Mouse (Mus musculus) layer of hippocampus, postnatal 10 days (tissue): ENCODE data around the gene Gmeb2. TPM values are rescaled to one million over a fixed set of nuclear protein-coding genes. Genes with fewer than 3 reads are reported as not detected.

ENCODE experiments used
- DNase-seq, 2 experiments: peaks; one replicate each; pipeline ENCODE4 v3.0.0; 2021; ENCODE audit warnings: low spot score in 2 of 2
- total RNA-seq, 2 experiments: library from RNA; stranded (reverse); gene quantifications; 2 replicates each; pipeline ENCODE4 v1.2.3; 2021

The Gmeb2 gene
- total RNA-seq, 2 experiments from 2014 or later: 17.5 to 18.6 TPM

GRCm38 (mm10) chr2:181276766-181277165 lies 11.1 kb downstream of the Gmeb2 start:
- DNase-seq: no peak

- no peak for DNase-seq
These were observed 13.2 kb downstream of the Gmeb2 start for GRCm38 (mm10) chr2:181274639-181275038.

GRCm38 (mm10) chr2:181273829-181274228 lies 14.0 kb downstream of the Gmeb2 start:
- no peak for DNase-seq

- DNase-seq: no peak
These were observed 15.7 kb downstream of the Gmeb2 start for GRCm38 (mm10) chr2:181272092-181272491.

- no peak for DNase-seq
These were observed 21.0 kb downstream of the Gmeb2 start for GRCm38 (mm10) chr2:181266839-181267238.

DNA sequence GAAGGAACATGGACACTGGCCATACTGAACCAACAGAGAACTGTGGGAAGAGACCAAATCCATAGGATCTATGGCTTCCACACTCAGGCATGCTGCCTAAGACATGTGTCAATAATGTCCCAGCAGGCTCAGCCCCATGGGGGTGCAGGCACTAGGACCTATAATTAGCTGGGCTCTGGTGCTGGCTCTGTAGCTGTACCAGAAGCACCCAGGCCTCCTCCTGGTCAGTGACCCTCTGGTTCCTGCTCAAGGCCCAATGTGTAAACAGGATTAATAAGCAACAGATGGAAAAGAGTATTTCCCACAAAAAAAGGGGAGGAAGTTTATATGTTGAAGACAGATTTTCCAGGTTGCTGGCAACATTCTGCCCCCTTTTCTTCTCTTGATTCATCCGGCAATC lies 34.6 kb downstream of the Gmeb2 start:
- no peak for DNase-seq

GRCm38 (mm10) chr2:181251841-181252240 lies 36.0 kb downstream of the Gmeb2 start:
- DNase-seq: no peak

DNA sequence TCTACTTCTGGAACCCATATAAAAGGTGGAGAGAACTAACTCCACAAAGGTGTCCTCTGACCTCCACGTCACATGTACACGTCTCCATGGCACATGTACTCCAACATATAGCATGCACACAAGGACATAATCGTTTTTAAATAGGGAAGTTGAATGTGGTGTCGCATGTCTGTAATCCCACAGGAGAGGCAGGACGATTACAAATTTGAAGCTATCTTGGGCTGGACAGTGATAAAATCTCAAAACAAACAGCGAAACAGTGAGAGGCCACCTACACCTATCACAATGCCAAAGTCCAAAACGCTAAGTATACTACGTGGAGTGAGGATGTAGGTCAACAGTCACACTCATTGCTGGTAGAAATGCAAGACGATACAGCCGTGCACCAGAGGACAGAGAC lies 38.6 kb downstream of the Gmeb2 start:
- no peak for DNase-seq

GRCm38 (mm10) chr2:181245031-181245430 lies 42.8 kb downstream of the Gmeb2 start:
- no peak for DNase-seq

DNA sequence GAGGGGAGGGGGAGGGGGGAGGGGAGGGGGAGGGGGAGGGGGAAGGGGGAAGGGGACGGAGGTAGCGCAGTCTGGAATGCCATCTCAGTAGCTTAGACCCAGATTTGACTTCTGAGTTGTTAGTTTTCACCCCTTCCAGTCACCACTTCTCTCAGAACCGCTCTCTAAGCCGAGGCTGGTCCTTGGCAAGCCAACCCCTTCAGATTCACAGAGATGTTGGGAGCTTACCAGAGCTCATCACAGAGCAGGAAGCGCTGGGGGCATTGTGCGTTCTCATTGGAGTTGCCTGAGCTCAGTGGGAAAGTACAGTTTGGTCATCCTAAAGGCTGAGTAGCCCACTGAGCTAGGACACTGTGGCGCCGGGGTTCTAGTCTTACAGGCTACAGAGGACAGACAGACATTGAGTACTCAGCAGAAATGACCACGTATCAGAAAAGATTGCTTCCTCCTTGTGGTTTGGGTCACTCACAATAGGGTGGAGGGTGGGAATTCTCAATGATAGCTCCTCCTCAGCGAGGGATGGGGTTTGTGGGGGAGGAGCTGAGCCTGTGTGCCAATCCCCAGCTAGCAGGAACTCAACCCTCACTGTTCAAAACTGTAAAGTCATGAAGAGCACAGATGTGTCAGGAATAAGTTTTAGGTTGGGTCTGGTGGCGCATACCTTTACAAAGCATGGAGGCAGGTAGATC lies 44.0 kb downstream of the Gmeb2 start:
- no peak for DNase-seq

DNA sequence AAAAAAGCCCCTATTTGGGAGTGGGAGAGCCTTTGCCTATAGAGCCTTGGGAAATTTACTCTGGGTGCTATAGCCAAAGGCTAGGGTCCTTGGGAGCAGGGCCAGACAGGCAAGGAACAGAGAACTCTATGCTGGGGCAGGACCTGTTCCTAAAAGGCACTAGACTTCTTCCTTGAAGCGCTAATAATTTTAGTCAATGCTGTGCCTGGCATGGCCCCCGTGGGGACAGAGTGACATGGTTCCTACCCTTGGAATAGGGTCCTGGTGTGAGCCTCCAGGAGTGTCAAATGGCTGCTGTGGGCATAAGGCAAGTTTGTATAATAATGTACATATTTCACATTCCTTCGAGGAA lies 45.5 kb downstream of the Gmeb2 start:
- no peak for DNase-seq

DNA sequence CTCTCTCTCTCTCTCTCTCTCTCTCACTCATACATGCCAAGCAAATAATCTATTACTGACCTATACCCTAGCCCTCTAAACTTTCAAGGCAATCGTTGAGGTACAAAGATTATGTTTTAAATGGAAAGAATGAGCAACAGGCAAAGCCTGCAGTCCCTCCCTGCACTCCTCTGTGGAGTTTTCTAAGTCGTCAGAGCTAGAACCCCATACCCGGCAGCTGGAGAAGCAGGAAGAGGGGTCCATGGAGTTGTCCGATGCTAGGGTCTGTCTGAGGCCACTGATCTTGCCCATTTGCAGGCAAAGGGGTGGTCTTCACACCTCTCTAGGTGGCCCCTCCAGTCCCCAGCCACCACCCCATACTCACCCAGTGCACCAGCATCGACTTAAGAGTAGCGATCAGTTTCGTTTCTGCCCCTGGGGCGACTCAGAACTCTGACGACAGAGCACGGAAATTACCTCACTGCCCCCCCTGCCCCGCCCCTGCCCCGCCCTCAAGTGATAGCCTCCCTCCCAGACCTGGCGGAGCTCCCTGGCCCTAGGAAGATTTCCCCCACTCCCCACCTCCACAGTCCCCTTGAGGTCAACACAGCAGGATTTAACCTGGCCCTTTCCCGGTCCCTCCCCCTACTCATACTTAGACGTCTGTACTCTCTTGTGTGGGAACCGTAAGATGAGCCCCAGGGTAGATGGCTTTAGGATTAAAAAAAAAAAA lies 46.1 kb downstream of the Gmeb2 start, which contains the start of gene Helz2:
TSS of gene Helz2 (minus strand) at position 426 of the 712 bp plus-strand sequence.
- no peak for DNase-seq

DNA sequence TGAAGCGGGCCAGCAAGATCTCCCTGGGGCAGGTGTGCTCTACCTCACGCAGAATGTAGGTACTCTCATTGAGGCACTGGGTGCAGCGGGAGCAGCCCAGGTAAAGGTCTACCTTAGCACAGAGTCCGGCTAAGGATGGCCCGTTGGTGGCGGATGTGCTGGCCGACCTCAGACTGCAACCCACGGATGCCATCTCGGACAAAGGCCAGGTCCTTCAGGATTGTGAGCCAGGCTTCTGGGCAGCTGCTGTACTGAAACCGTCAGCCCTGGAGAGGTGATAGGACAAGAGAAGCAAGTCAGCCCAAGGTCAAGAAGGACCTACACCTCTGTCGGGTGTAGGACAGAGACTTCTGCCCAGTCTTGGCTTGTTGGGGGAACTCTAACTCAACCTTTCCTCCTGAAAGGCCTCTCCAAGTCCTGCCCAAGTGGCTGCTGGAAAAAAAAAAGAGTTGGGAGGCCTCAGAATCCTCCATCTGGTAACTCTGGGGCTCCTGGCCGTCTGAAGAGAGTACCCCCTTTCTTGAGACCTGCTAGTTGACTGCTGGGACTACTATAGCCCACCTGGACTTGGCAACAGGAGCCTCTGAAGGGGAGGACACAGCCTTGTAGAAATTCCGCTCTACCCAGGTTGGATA lies 46.9 kb downstream of the Gmeb2 start:
- no peak for DNase-seq

DNA sequence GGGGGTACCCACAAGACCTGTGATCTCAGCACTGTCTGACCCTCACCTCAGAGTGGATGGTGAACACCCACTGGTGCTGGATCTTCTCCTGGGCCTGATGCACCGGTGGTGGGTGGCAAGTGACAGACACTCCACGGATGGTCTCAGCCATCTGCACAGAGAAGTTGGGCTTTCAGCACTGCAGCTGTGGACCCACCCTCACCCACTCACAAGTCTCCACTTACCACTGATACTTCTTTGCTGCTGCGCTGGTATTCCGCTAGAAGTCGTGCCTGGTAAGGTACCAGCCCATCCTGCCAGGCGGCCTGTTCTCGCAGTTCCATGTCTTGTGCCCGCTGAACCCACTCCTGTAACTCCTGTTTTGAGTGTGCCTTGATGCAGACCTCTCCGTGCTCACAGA lies 48.6 kb downstream of the Gmeb2 start:
- DNase-seq: no peak

DNA sequence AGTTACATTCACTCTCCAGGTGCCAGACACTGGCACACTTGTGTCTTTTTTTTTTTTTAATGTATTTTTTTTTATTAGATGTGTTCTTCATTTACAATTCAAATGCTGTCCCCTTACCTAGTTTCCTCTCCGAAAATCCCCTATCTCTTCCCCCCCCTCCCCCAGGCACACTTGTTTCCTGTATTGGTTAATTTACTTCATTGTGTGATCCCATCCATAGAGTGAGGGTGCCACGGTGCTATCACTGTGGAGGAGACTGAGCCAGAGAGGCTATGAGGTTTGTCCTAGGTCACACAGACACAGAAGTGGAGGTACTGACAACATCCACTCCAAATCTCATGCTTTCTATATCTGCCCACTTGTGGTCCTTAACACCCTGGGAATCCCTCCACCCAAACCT lies 49.0 kb downstream of the Gmeb2 start:
- no peak for DNase-seq

DNA sequence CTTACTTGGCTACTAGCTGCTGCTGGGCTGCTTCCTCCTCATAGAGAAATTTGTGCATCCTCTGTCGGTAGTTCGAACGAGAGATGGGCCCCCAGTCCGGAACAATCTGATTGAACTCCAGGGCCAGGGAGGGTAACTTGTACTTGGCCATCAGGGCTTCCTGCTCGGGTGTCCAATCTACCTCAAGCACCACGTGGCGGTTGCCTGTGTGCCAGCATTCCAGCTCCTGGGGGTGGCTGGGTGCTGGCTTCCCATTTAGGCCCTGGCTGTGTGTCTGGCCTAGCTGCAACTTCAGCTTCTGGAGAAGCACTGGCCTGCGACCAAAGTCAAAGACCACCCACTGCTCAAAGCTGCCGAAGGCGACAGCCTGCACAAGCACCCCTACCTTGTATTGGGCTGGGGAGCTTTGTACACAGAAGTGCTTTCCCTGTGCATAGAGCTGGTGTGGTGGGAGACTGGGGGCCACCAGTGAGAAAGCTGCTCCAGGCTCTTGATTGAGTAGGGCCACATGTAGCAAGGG lies 49.7 kb downstream of the Gmeb2 start:
- DNase-seq: no peak

DNA sequence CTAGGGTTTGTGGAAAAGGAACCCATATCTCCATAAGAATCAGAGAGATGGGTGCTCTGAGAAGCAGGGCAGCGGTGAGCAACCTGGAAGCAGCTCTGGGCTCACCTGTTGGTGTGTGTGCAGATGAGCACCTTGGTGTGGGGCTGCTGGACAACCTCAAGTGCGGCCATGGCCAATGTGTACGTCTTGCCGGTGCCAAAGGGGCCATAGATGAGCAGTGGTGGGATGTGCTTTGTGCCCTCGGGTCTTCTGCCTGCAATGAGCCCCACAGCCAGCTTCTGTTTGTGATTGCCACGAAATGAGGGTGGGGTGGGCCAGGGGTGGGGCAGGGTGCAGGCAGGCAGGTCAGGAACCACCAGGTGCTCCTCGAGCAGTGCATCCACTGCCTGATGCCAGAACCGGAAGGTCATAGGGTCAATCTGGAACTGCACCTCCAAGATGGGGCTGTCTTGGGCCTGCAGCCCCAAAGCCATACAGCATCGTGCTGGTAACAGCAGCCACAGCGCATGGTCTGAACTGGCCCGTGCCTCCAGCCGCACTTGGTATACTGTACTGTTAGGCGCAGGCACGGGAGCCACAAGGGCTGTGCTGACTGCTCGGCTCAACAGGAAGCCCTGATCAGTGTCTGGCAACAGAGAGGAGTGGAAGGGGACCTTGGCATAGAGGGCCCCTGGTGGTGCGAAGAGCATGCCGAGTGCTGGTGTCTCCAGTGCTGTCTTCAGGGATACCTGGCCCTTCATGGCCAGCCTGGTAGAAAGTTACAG lies 50.4 kb downstream of the Gmeb2 start:
- no peak for DNase-seq

DNA sequence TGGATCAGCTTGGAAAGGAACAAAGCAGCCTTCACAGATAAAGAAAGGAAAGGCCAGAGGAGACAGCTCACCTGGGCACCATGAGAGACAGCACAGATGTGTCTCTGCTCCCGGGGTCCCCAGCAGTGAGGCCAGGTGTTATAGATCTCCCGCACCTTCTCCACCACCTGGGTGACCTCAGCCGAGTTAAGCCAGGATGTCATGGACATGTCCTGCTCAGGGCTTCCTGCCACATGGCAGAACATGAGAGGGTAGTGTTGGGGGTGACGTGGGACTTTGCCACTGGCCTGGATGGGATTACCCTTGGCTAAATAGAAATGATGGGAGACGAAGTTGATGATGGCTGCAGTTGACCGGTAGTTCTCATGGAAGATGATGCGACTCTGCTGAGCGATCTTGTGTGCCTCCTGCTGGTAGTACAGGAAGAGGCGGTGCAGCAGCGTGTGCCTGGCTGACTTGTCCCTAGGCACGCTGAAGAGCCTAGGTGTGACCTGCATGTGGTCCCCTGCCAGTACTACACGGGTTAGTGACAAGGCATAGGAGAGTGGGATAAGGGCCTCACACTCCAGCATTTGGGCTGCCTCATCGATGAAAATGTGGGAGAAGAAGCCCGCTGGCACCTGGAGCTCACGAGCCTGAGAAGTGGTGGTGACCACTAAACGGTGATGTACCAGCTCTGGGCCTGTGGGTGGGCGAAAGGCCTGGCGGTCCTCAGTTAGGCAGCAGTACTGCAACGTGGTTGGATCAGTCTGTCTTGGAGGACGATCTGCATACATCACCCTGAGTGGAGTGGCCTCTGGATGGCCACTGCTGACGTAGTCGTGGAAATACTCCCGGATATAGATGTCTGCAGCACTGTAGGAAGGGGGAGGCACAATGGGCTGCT lies 51.9 kb downstream of the Gmeb2 start:
- no peak for DNase-seq

- DNase-seq: no peak
These were observed 53.2 kb downstream of the Gmeb2 start for GRCm38 (mm10) chr2:181234680-181235079.

DNA sequence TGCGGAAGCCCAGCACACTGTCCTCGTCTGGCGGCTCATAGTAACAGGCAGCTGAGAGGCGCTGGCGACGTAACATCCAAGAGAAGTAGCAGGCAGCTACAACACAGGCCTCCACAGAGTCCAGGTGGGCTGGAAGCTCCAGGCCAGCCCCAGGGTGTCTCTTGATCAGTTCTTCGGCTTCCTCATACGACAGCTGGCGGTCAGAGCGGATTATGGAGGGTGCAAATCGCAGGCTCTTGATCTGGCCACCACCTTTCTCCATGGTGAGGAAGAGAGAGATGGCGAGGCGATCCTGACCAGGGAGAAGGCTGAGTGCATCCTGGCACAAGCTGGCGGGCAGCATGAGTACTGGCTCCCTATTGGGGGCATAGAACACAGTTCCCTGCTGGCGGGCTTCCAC lies 54.4 kb downstream of the Gmeb2 start:
- no peak for DNase-seq

GRCm38 (mm10) chr2:181231171-181231570 lies 56.7 kb downstream of the Gmeb2 start:
- no peak for DNase-seq
